Mouse (Mus musculus): ENCODE data around the gene Polrmt.

GRCm38 (mm10) chr10:79686219-79686618, 60.2 kb downstream of the Polrmt start:
- TF ChIP-seq TBP (conservative IDR thresholded peaks at IDR 0.05; ENCODE audit: low read depth, low read length) (no peak), POLR2A (IDR thresholded peaks at IDR 0.05; ENCODE audit: low read depth, low read length) (no peak), CTCF (conservative IDR thresholded peaks at IDR 0.05 in 1 of 2, IDR thresholded peaks at IDR 0.05 in 1 of 2; ENCODE audit: low read depth in 2 of 2, low read length in 2 of 2) (no peak), ZKSCAN1 (IDR thresholded peaks at IDR 0.05; ENCODE audit: borderline replicate concordance, low read depth, low read length) (no peak), RCOR1 (conservative IDR thresholded peaks at IDR 0.05; ENCODE audit: low read depth, low read length) (no peak), NELFE (IDR thresholded peaks at IDR 0.05; ENCODE audit: low read depth, low read length) (no peak), EP300 (IDR thresholded peaks at IDR 0.05; ENCODE audit: low read length) (no peak), BHLHE40 (IDR thresholded peaks at IDR 0.05; ENCODE audit: low read depth, low read length) (no peak), E2F4 (IDR thresholded peaks at IDR 0.05; ENCODE audit: insufficient replicate concordance, low read depth, low read length) (no peak), MAX (IDR thresholded peaks at IDR 0.05; ENCODE audit: low read length) (no peak), USF1 (IDR thresholded peaks at IDR 0.05; ENCODE audit: low read depth, low read length) (no peak), SMC3 (IDR thresholded peaks at IDR 0.05; ENCODE audit: low read depth, low read length) (no peak), JUN (IDR thresholded peaks at IDR 0.05; ENCODE audit: insufficient read depth, low read depth, low read length) (no peak), GABPA (IDR thresholded peaks at IDR 0.05; ENCODE audit: insufficient replicate concordance, low read depth, low read length) (no peak)
